Mouse (Mus musculus): Measurements from ENCODE around the gene Mfap4. TPM values are rescaled to one million over a fixed set of nuclear protein-coding genes. Genes with fewer than 3 reads are reported as not detected.

Gene Mfap4
- polyA plus RNA-seq, 1 experiment: not detected

- no peak for TF ChIP-seq CTCF (IDR thresholded peaks at IDR 0.05; ENCODE audit: low read depth, low read length)
- no peak overlapping the region for H3K4me3 ChIP-seq (ENCODE audit: insufficient read depth, low read length)
- peaks cover 7% of the 10 kb centered on the region for H3K4me1 ChIP-seq (ENCODE audit: control insufficient read depth, insufficient read depth, low read length)
- no peak overlapping the region for H3K27ac ChIP-seq (ENCODE audit: insufficient read depth, low read depth, low read length)
Observed at GRCm38 (mm10) chr11:61489874-61490273, 4.6 kb downstream of the Mfap4 start.

- H3K4me1 ChIP-seq (ENCODE audit: control insufficient read depth, insufficient read depth, low read length): peaks cover 16% of the 10 kb centered on the region
- no peak overlapping the region for H3K4me3 ChIP-seq (ENCODE audit: insufficient read depth, low read length)
- TF ChIP-seq POLR2A (IDR thresholded peaks at IDR 0.05; ENCODE audit: borderline replicate concordance, low read depth, low read length): no peak
- no peak for TF ChIP-seq CTCF (IDR thresholded peaks at IDR 0.05; ENCODE audit: low read depth, low read length)
- H3K27ac ChIP-seq (ENCODE audit: insufficient read depth, low read depth, low read length): no peak overlapping the region
Observed at GRCm38 (mm10) chr11:61490944-61491520, 5.8 kb downstream of the Mfap4 start.

- Histone ChIP-seq H3K4me1 (ENCODE audit: control insufficient read depth, insufficient read depth, low read length) (peaks cover 24% of the 10 kb centered on the region), H3K4me3 (ENCODE audit: insufficient read depth, low read length) (peak overlapping the region; percentile 98), H3K27ac (ENCODE audit: insufficient read depth, low read depth, low read length) (peak overlapping the region; percentile 75)
- TF ChIP-seq CTCF (IDR thresholded peaks at IDR 0.05; ENCODE audit: low read depth, low read length) (no peak), POLR2A (IDR thresholded peaks at IDR 0.05; ENCODE audit: borderline replicate concordance, low read depth, low read length) (no peak)
Observed at GRCm38 (mm10) chr11:61492749-61493401, 7.6 kb downstream of the Mfap4 start.

- TF ChIP-seq POLR2A (IDR thresholded peaks at IDR 0.05; ENCODE audit: borderline replicate concordance, low read depth, low read length) (no peak), CTCF (IDR thresholded peaks at IDR 0.05; ENCODE audit: low read depth, low read length) (no peak)
- peak overlapping the region; percentile 98 for H3K4me3 ChIP-seq (ENCODE audit: insufficient read depth, low read length)
- H3K4me1 ChIP-seq (ENCODE audit: control insufficient read depth, insufficient read depth, low read length): peaks cover 25% of the 10 kb centered on the region
- H3K27ac ChIP-seq (ENCODE audit: insufficient read depth, low read depth, low read length): peak overlapping the region; percentile 75
Observed at GRCm38 (mm10) chr11:61493525-61494128, 8.4 kb downstream of the Mfap4 start.

GRCm38 (mm10) chr11:61494129-61494997, 9.1 kb downstream of the Mfap4 start, which contains the start of gene Mapk7:
Gene Mapk7, minus strand, starts transcription at chr11:61494406.
- no peak for TF ChIP-seq CTCF (IDR thresholded peaks at IDR 0.05; ENCODE audit: low read depth, low read length)
- TF ChIP-seq POLR2A (IDR thresholded peaks at IDR 0.05; ENCODE audit: borderline replicate concordance, low read depth, low read length): no peak
- H3K4me1 ChIP-seq (ENCODE audit: control insufficient read depth, insufficient read depth, low read length): peaks cover 30% of the 10 kb centered on the region
- H3K27ac ChIP-seq (ENCODE audit: insufficient read depth, low read depth, low read length): peak within 1 kb of the TSS; percentile 75
- H3K4me3 ChIP-seq (ENCODE audit: insufficient read depth, low read length): peak within 1 kb of the TSS; percentile 98

GRCm38 (mm10) chr11:61495528-61495927, 10.3 kb downstream of the Mfap4 start:
- Histone ChIP-seq H3K4me3 (ENCODE audit: insufficient read depth, low read length) (no peak overlapping the region), H3K27ac (ENCODE audit: insufficient read depth, low read depth, low read length) (no peak overlapping the region), H3K4me1 (ENCODE audit: control insufficient read depth, insufficient read depth, low read length) (peaks cover 38% of the 10 kb centered on the region)
- no peak for TF ChIP-seq POLR2A (IDR thresholded peaks at IDR 0.05; ENCODE audit: borderline replicate concordance, low read depth, low read length)

GRCm38 (mm10) chr11:61497490-61497889, 12.3 kb downstream of the Mfap4 start:
- Histone ChIP-seq H3K27ac (ENCODE audit: insufficient read depth, low read depth, low read length) (peak overlapping the region; percentile 32; the same call in 1 of the 2 replicates), H3K4me1 (ENCODE audit: control insufficient read depth, insufficient read depth, low read length) (peaks cover 40% of the 10 kb centered on the region), H3K4me3 (ENCODE audit: insufficient read depth, low read length) (no peak overlapping the region)
- no peak for TF ChIP-seq POLR2A (IDR thresholded peaks at IDR 0.05; ENCODE audit: borderline replicate concordance, low read depth, low read length)
- TF ChIP-seq CTCF (IDR thresholded peaks at IDR 0.05; ENCODE audit: low read depth, low read length): no peak

GRCm38 (mm10) chr11:61498736-61499504, 13.7 kb downstream of the Mfap4 start:
- Histone ChIP-seq H3K4me1 (ENCODE audit: control insufficient read depth, insufficient read depth, low read length) (peaks cover 35% of the 10 kb centered on the region), H3K4me3 (ENCODE audit: insufficient read depth, low read length) (0 out of 2 replicates have a peak overlapping the region, but pooled peaks have one; percentile 3), H3K27ac (ENCODE audit: insufficient read depth, low read depth, low read length) (peak overlapping the region; percentile 94)
- TF ChIP-seq POLR2A (IDR thresholded peaks at IDR 0.05; ENCODE audit: borderline replicate concordance, low read depth, low read length) (no peak), CTCF (IDR thresholded peaks at IDR 0.05; ENCODE audit: low read depth, low read length) (no peak)

GRCm38 (mm10) chr11:61503933-61504332, 18.7 kb downstream of the Mfap4 start:
- Histone ChIP-seq H3K27ac (ENCODE audit: insufficient read depth, low read depth, low read length) (no peak overlapping the region), H3K4me1 (ENCODE audit: control insufficient read depth, insufficient read depth, low read length) (peaks cover 13% of the 10 kb centered on the region), H3K4me3 (ENCODE audit: insufficient read depth, low read length) (no peak overlapping the region)
- no peak for TF ChIP-seq CTCF (IDR thresholded peaks at IDR 0.05; ENCODE audit: low read depth, low read length)
- TF ChIP-seq POLR2A (IDR thresholded peaks at IDR 0.05; ENCODE audit: borderline replicate concordance, low read depth, low read length): no peak

All from bone marrow macrophage, adult 2 months (primary cell).